Mouse (Mus musculus) layer of hippocampus, postnatal 14 days (tissue): ENCODE measurements at regions not wholly inside any gene's neighbourhood (a gene's known extent, or its start where the extent isn't known, plus 50 kb on each side); places are given as distances from the start of the nearest gene placed in this dataset.
A peak's percentile ranks its signal among the peaks of the same experiment; 100 is the strongest.

Source experiments
- DNase-seq, 2 experiments: peaks; one replicate each; pipeline ENCODE4 v3.0.0; 2021 to 2022; ENCODE audit warnings: low spot score in 2 of 2, mixed read lengths in 1 of 2

GRCm38 (mm10) chr7:79518928-79519327, 52.8 kb upstream of the Polg start:
- peak in 1 of 2 experiments; percentile 52 for DNase-seq

- DNase-seq = no peak
These were observed 51.6 kb upstream of the Polg start for GRCm38 (mm10) chr7:79517581-79518337.

GRCm38 (mm10) chr7:79516287-79516686, 50.1 kb upstream of the Polg start:
- no peak for DNase-seq
